Mouse (Mus musculus) small intestine, adult 2 months (tissue): ENCODE data around the gene Gnat3. TPM values are rescaled to one million over a fixed set of nuclear protein-coding genes. Genes with fewer than 3 reads are reported as not detected.

Source experiments
- H3K27ac ChIP-seq: fragments of 200-500 bp; 2 replicates; pipeline ENCODE4 v1.5.1; 2012; ENCODE audit warnings: low read depth, low read length, control low read depth, inconsistent platforms; ENCODE audit not compliant: insufficient read depth
- H3K27me3 ChIP-seq: fragments of 200-500 bp; 2 replicates; pipeline ENCODE4 v1.6.1; 2012; ENCODE audit warnings: mild to moderate bottlenecking, moderate library complexity, low read length, inconsistent platforms; ENCODE audit not compliant: control insufficient read depth, insufficient read depth
- H3K36me3 ChIP-seq: fragments of 200-500 bp; 2 replicates; pipeline ENCODE4 v1.6.1; 2012; ENCODE audit warnings: mild to moderate bottlenecking, low read length, control low read depth, inconsistent platforms; ENCODE audit not compliant: control insufficient read depth, insufficient read depth
- H3K4me1 ChIP-seq: fragments of 200-500 bp; 2 replicates; pipeline ENCODE4 v1.6.1; 2012; ENCODE audit warnings: low read length, inconsistent platforms, mixed read lengths; ENCODE audit not compliant: control insufficient read depth, insufficient read depth, insufficient read length
- H3K4me3 ChIP-seq: fragments of 200-500 bp; 2 replicates; pipeline ENCODE4 v1.5.1; 2012; ENCODE audit warnings: low read depth, mild to moderate bottlenecking, control low read depth, inconsistent platforms, low read length, moderate library complexity
- CTCF ChIP-seq: fragments of 200-500 bp; IDR thresholded peaks from 2 replicates; pipeline ENCODE4 v1.5.1; 2012; ENCODE audit warnings: low read depth, mild to moderate bottlenecking, control low read depth, inconsistent platforms, low read length, moderate library complexity, mixed read lengths; ENCODE audit not compliant: insufficient replicate concordance, insufficient read length; ENCODE audit errors: extremely low read depth
- POLR2A ChIP-seq: fragments of 200-500 bp; IDR thresholded peaks from 2 replicates; pipeline ENCODE4 v1.6.1; 2012; ENCODE audit warnings: low read depth, mild to moderate bottlenecking, control low read depth, inconsistent platforms, low read length, moderate library complexity
- WGBS: fragments of 180-500 bp; shearing (Covaris S2); methylation state at CpG from one replicate; pipeline ENCODE4 v1.1.7; 2018; 5-methylcytosine and 5-hydroxymethylcytosine counted together
- polyA plus RNA-seq: library from polyadenylated mRNA; depleted of rRNA; stranded (reverse); fragments of >200 nt; gene quantifications from 2 replicates; pipeline ENCODE4 v1.2.3, GENCODE M21; 2012

Gnat3 gene
- polyA plus RNA-seq, 1 experiment = not detected

- TF ChIP-seq CTCF (no peak), POLR2A (no peak)
- WGBS = 46% methylated on average over 1 of the region's 1 CpGs
These were observed 24.0 kb upstream of the Gnat3 start for GRCm38 (mm10) chr5:17938170-17938939.

DNA sequence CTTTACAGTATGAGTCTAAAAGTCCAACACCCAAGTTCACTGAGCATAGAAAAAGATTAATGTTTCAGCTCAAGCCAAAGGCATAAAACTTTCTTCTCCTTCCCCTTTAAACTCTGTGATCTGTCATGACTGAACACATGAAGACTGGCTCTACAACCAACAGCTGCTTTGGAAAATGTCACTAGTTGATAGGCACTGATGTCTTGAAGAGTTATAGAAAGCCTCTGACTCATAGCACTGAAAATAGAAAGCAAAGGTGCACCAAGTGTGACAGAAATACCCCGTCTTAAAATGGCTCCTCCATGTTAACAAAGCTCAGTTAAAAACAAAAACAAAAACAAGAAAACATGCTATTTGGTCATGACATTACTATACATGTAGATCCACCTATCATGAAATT, 5.9 kb upstream of the Gnat3 start:
- no peak overlapping the region for H3K4me3 ChIP-seq
- no peaks in the 10 kb centered on the region for H3K27me3 ChIP-seq
- no peak overlapping the region for H3K27ac ChIP-seq
- 58% methylated on average over 1 of the region's 1 CpGs for WGBS
- no peaks in the 10 kb centered on the region for H3K4me1 ChIP-seq
- TF ChIP-seq POLR2A (no peak), CTCF (no peak)
- H3K36me3 ChIP-seq = no peaks in the 10 kb centered on the region

More at GRCm38 (mm10) chr5:17938170-17938939, 24.0 kb upstream of the Gnat3 start:
- no peaks in the 10 kb centered on the region for H3K36me3 ChIP-seq
- no peaks in the 10 kb centered on the region for H3K27me3 ChIP-seq
- no peak overlapping the region for H3K4me3 ChIP-seq
- H3K4me1 ChIP-seq = no peaks in the 10 kb centered on the region
- no peak overlapping the region; the same call in 1 of the 2 replicates for H3K27ac ChIP-seq

- Histone ChIP-seq H3K27me3 (no peaks in the 10 kb centered on the region), H3K4me1 (no peaks in the 10 kb centered on the region), H3K4me3 (no peak overlapping the region), H3K27ac (no peak overlapping the region), H3K36me3 (no peaks in the 10 kb centered on the region)
- WGBS = 67% methylated on average over 13 of the region's 13 CpGs
- TF ChIP-seq CTCF (no peak), POLR2A (no peak)
These were observed 7.5 kb downstream of the Gnat3 start for GRCm38 (mm10) chr5:17969704-17970390.

DNA sequence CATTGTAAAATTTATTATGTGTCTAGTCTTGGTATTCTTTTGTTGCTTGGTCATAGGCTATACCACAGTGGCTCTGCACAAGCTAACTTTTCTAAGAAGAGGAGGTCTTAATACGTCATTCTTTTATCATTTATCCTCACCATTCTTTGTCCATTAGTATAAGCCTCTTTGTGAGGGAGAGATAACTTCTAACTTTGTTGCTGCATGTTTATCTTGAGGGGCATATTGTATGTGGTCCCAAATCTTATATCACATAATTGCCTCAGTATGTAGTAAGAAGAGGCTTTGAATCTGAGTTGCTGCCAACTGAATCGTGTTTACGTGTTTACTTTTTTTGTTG, 8.0 kb downstream of the Gnat3 start:
- H3K4me3 ChIP-seq = no peak overlapping the region
- TF ChIP-seq POLR2A (no peak), CTCF (no peak)

DNA sequence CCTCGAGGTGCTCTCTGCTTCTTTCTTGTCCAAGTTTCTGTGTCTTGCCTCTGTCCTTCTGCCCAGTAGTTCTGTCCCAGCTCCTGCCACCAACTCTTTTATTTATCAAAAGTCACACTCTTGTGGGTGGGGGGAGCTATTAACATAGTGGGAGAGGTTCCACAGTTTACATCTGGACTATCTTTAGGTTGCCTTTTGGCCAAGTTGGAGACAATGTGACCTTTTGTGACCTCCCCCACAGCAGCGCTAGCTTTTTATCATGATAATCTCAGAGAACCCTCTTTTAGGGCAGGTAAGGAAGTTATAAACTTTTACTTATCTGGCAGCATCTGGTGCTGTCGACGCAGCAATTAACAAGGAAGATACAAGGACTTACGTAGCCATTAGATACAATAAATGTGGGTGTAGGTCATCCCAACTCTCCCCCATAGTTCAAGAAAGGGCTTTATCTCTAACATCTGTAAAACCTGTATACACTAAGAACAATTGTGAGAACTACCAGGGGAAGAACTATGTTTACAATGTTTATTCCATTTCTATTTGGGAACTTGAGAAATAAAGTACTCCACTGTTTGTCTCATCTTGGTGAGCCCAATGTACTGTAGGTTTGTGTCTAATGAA, 18.3 kb downstream of the Gnat3 start:
- 42% methylated on average over 5 of the region's 5 CpGs for WGBS
- Histone ChIP-seq H3K27ac (no peak overlapping the region), H3K4me3 (no peak overlapping the region), H3K27me3 (no peaks in the 10 kb centered on the region), H3K36me3 (no peaks in the 10 kb centered on the region), H3K4me1 (no peaks in the 10 kb centered on the region)
- TF ChIP-seq CTCF (no peak), POLR2A (no peak)

More for the DNA sequence above, 8.0 kb downstream of the Gnat3 start:
- Histone ChIP-seq H3K36me3 (no peaks in the 10 kb centered on the region), H3K4me1 (no peaks in the 10 kb centered on the region), H3K27me3 (no peaks in the 10 kb centered on the region), H3K27ac (no peak overlapping the region)
- 86% methylated on average over 3 of the region's 3 CpGs for WGBS

DNA sequence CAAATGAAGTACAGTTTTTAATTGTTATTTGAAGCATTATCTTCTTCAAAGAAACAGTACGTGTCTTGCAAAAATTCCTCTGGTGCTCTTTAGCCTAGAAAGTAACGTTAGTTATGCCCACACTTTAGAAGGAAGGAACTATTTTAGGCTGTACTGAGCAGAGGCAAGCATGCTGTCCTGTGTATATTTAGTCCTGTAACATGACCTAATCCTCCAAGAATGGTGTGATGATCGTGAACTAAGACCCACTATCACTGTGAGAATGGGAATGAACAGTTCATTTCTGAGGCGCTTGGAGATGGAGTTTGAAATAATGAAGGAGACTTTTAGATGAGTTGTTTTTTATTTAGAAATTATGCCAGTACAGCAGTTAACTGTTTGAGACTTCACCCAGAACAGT, 20.4 kb downstream of the Gnat3 start:
- H3K36me3 ChIP-seq = no peaks in the 10 kb centered on the region
- no peak overlapping the region for H3K4me3 ChIP-seq
- H3K4me1 ChIP-seq = no peaks in the 10 kb centered on the region
- no peaks in the 10 kb centered on the region for H3K27me3 ChIP-seq
- WGBS = 64% methylated on average over 4 of the region's 4 CpGs
- TF ChIP-seq POLR2A = no peak
- no peak for TF ChIP-seq CTCF
- H3K27ac ChIP-seq = no peak overlapping the region

- Histone ChIP-seq H3K36me3 (no peaks in the 10 kb centered on the region), H3K4me1 (no peaks in the 10 kb centered on the region), H3K27ac (no peak overlapping the region), H3K27me3 (no peaks in the 10 kb centered on the region), H3K4me3 (no peak overlapping the region)
- WGBS = 60% methylated on average over 3 of the region's 3 CpGs
- TF ChIP-seq POLR2A (no peak), CTCF (no peak)
These were observed 22.2 kb downstream of the Gnat3 start for GRCm38 (mm10) chr5:17984522-17984921.

DNA sequence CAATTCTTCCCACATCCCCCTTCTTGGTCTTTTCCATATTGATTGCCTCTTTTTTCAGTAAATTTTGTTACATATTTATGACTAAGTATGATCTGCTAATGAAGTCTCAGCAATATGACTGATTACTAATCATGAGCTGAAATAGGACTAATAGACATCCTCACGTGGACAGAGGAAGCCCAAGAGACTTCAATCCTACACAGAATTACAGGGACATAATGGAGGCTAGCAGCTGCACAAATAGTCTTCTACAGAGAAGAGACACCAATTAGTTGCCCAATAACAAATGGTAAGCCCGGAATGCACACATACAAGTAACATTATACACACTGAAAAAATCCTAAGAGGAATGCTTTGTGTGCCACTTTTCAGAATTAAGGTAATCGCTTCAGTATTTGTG, 24.3 kb downstream of the Gnat3 start:
- no peaks in the 10 kb centered on the region for H3K4me1 ChIP-seq
- no peak for TF ChIP-seq CTCF
- TF ChIP-seq POLR2A = no peak
- no peak overlapping the region for H3K4me3 ChIP-seq
- H3K27ac ChIP-seq = no peak overlapping the region
- 82% methylated on average over 3 of the region's 3 CpGs for WGBS
- no peaks in the 10 kb centered on the region for H3K27me3 ChIP-seq
- no peaks in the 10 kb centered on the region for H3K36me3 ChIP-seq
